Mouse (Mus musculus) G1E (cell line): ENCODE results near the gene H2al2a.

Experiments
- CTCF ChIP-seq: IDR thresholded peaks from 2 replicates; pipeline ENCODE4 v1.5.1; 2012; ENCODE audit warnings: low read depth, low read length, inconsistent platforms, mixed read lengths
- GATA1 ChIP-seq: IDR thresholded peaks from 2 replicates; pipeline ENCODE4 v1.6.1; 2012; ENCODE audit warnings: borderline replicate concordance, low read length, inconsistent platforms, mixed read lengths

DNA sequence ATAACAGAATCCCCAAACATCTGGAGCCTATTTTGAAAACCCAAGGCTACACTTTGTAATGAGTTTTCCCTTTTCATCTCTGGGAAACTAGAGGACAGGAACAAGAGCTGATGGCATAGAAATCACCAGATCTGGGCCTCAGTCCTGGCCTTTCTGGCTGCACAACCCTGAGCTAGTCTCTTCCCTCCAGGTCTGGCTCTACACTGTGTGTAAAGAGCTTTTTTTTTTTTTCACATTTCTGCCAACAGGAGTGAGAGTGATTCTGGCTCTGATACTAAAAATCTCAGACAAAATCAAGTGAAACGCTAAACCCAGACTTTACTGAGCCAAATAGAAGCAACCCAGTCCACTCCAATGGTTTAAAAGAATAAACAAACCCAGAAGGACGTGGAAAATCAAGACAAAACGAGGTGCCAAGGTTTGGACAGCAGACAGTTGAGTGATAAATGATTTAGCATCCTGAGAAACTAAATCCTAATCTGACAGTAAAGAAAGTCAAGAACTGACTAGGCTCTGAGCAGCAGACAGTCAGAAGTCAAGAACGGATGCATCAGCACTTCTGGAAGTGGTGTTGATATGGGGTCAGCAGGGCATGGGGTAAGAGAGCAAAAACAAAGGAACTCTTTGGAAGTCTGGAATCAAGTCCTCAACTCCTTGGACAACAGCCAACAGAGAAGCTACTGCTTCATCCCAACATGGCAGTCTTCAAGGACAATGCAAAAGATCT lies 21.0 kb downstream of the H2al2a start:
- TF ChIP-seq CTCF (no peak), GATA1 (no peak)
